Comparison of ENCODE assay signal across 22 mouse cellular contexts in genomic region chr5:64125783-64126182, GRCm38 (mm10). TPM values are rescaled to one million over a fixed set of nuclear protein-coding genes. Genes with fewer than 3 reads are reported as not detected.
DNase-seq lines count a peak whose midpoint lies in the region; ATAC-seq and TF ChIP-seq lines count a peak whose summit lies in the region.
"Had no signal": no experiment of that assay in that cellular context is flagged by ENCODE, and none has a peak within 500 bp of the region (broad histone marks: within the 10 kb centered on the region; RNA-seq: fewer than 3 reads in every experiment).

No protein-coding gene starts in this region.

- no peak overlapping the region for H3K9ac ChIP-seq in limb, embryonic 14.5 days (ENCODE audit: low read depth, low read length, severe bottlenecking)
- no peak overlapping the region for H3K9ac ChIP-seq in liver, postnatal 0 days (replicated peaks)
- H3K9ac ChIP-seq in liver, embryonic 12.5 days = no peak overlapping the region
- H3K9ac ChIP-seq: embryonic facial prominence, embryonic 13.5 days; embryonic facial prominence, embryonic 15.5 days; forebrain, embryonic 12.5 days had no signal

- no peaks in the 10 kb centered on the region for H3K4me1 ChIP-seq in kidney, adult 2 months (ENCODE audit: control insufficient read depth, insufficient read depth, low read length)
- no peaks in the 10 kb centered on the region for H3K4me1 ChIP-seq in limb, embryonic 14.5 days (ENCODE audit: control insufficient read depth, insufficient read depth, low read length)
- no peaks in the 10 kb centered on the region for H3K4me1 ChIP-seq in limb, embryonic 10.5 days
- H3K4me1 ChIP-seq in liver, postnatal 0 days (ENCODE audit: insufficient read depth) = no peaks in the 10 kb centered on the region
- peaks cover 5% of the 10 kb centered on the region; the same call in 1 of the 2 replicates for H3K4me1 ChIP-seq in liver, embryonic 12.5 days
- H3K4me1 ChIP-seq: embryonic facial prominence, embryonic 13.5 days; embryonic facial prominence, embryonic 15.5 days; forebrain, embryonic 10.5 days; forebrain, embryonic 12.5 days had no signal

- H3K27me3 ChIP-seq in kidney, adult 2 months (replicated peaks; ENCODE audit: control insufficient read depth, insufficient read depth, low read length) = no peaks in the 10 kb centered on the region
- no peaks in the 10 kb centered on the region for H3K27me3 ChIP-seq in limb, embryonic 14.5 days (ENCODE audit: control insufficient read depth, insufficient read depth, low read length)
- H3K27me3 ChIP-seq in limb, embryonic 10.5 days (ENCODE audit: low read depth, poor library complexity, severe bottlenecking) = no peaks in the 10 kb centered on the region
- H3K27me3 ChIP-seq in liver, postnatal 0 days (ENCODE audit: insufficient read depth, low read length) = no peaks in the 10 kb centered on the region
- H3K27me3 ChIP-seq in liver, embryonic 12.5 days (replicated peaks) = no peaks in the 10 kb centered on the region
- H3K27me3 ChIP-seq: embryonic facial prominence, embryonic 13.5 days; embryonic facial prominence, embryonic 15.5 days; forebrain, embryonic 12.5 days had no signal

- H3K9me3 ChIP-seq in limb, embryonic 14.5 days (ENCODE audit: control insufficient read depth, low read length) = no peaks in the 10 kb centered on the region
- H3K9me3 ChIP-seq in limb, embryonic 10.5 days (replicated peaks) = no peaks in the 10 kb centered on the region
- no peaks in the 10 kb centered on the region for H3K9me3 ChIP-seq in liver, postnatal 0 days (ENCODE audit: low read length)
- H3K9me3 ChIP-seq in liver, embryonic 12.5 days (replicated peaks) = no peaks in the 10 kb centered on the region
- H3K9me3 ChIP-seq: embryonic facial prominence, embryonic 13.5 days; embryonic facial prominence, embryonic 15.5 days; forebrain, embryonic 10.5 days; forebrain, embryonic 12.5 days had no signal

- 57% methylated on average over 5 of the region's 5 CpGs for WGBS in kidney, adult 2 months
- WGBS in limb, embryonic 14.5 days = 53% methylated on average over 5 of the region's 5 CpGs
- 81% methylated on average over 5 of the region's 5 CpGs for WGBS in limb, embryonic 10.5 days
- 77% methylated on average over 5 of the region's 5 CpGs for WGBS in liver, postnatal 0 days (ENCODE audit: insufficient replicate concordance)
- 75% methylated on average over 5 of the region's 5 CpGs for WGBS in liver, embryonic 12.5 days (ENCODE audit: insufficient replicate concordance)

- no peak for TF ChIP-seq EP300 in liver, postnatal 0 days (IDR thresholded peaks at IDR 0.05; ENCODE audit: low read depth)

- no peaks in the 10 kb centered on the region for H3K36me3 ChIP-seq in kidney, adult 2 months (ENCODE audit: control insufficient read depth, insufficient read depth, low read length)
- H3K36me3 ChIP-seq in limb, embryonic 14.5 days (ENCODE audit: control insufficient read depth, insufficient read depth, low read length) = peaks cover 6% of the 10 kb centered on the region; the same call in 1 of the 2 replicates
- H3K36me3 ChIP-seq in limb, embryonic 10.5 days = peaks cover 15% of the 10 kb centered on the region
- H3K36me3 ChIP-seq in liver, postnatal 0 days (replicated peaks; ENCODE audit: insufficient read depth, low read length) = 0 out of 2 replicates have a peak, but pooled peaks cover 4% of the 10 kb centered on the region
- peaks cover 29% of the 10 kb centered on the region for H3K36me3 ChIP-seq in liver, embryonic 12.5 days

- TF ChIP-seq POLR2A in kidney, adult 2 months (IDR thresholded peaks at IDR 0.05; ENCODE audit: low read depth, low read length) = no peak
- no peak for TF ChIP-seq POLR2A in limb, embryonic 14.5 days (IDR thresholded peaks at IDR 0.05; ENCODE audit: borderline replicate concordance, extremely low read depth, insufficient read depth, insufficient read length)

- H3K27ac ChIP-seq in kidney, adult 2 months (ENCODE audit: insufficient read depth, low read depth, low read length) = no peak overlapping the region
- no peak overlapping the region; the same call in 1 of the 2 replicates for H3K27ac ChIP-seq in limb, embryonic 14.5 days (replicated peaks; ENCODE audit: low read depth, low read length)
- H3K27ac ChIP-seq in limb, embryonic 10.5 days = no peak overlapping the region
- H3K27ac ChIP-seq in liver, postnatal 0 days (ENCODE audit: low read depth) = no peak overlapping the region
- H3K27ac ChIP-seq in liver, embryonic 12.5 days = no peak overlapping the region
- H3K27ac ChIP-seq: embryonic facial prominence, embryonic 13.5 days; embryonic facial prominence, embryonic 15.5 days; forebrain, embryonic 10.5 days; forebrain, embryonic 12.5 days had no signal

- no peak for TF ChIP-seq CTCF in kidney, adult 2 months (conservative IDR thresholded peaks at IDR 0.05; ENCODE audit: insufficient read depth, insufficient read length, low read depth, low read length)
- no peak for TF ChIP-seq CTCF in liver, postnatal 0 days (IDR thresholded peaks at IDR 0.05; ENCODE audit: low read depth)

- peak; percentile 33 for DNase-seq in kidney, adult 2 months
- no peak for DNase-seq in kidney, postnatal 4 days
- peak; percentile 40 for DNase-seq in limb, embryonic 14.5 days (ENCODE audit: low spot score)
- DNase-seq in limb, embryonic 10.5 days (ENCODE audit: low spot score) = no peak
- peak; percentile 31 for DNase-seq in liver, postnatal 0 days
- DNase-seq: adrenal gland, adult 2 months; adrenal gland, postnatal 10 days; adrenal gland, postnatal 25 days; cerebellum, adult 11 months; cerebellum, adult 18-20 months; cerebellum, adult 8-10 months; cerebellum, adult 9-11 months; cerebellum, postnatal 14 days; cerebellum, postnatal 36 days; embryo, embryonic 11 days had no signal

- ATAC-seq in limb, embryonic 14.5 days (ENCODE audit: low FRiP score, low read depth) = 0 out of 2 replicates have a peak, but pooled peaks have one; percentile 41
- ATAC-seq in liver, postnatal 0 days = peak; percentile 62
- ATAC-seq in liver, embryonic 12.5 days = no peak
- ATAC-seq: forebrain, embryonic 14.5 days had no signal

- no peak overlapping the region for H3K4me2 ChIP-seq in limb, embryonic 14.5 days (replicated peaks; ENCODE audit: low read depth, low read length, severe bottlenecking)
- H3K4me2 ChIP-seq in liver, postnatal 0 days (ENCODE audit: low read depth, low read length) = no peak overlapping the region
- no peak overlapping the region for H3K4me2 ChIP-seq in liver, embryonic 12.5 days
- H3K4me2 ChIP-seq: embryonic facial prominence, embryonic 13.5 days; embryonic facial prominence, embryonic 15.5 days; forebrain, embryonic 12.5 days had no signal

- H3K4me3 ChIP-seq in kidney, adult 2 months (ENCODE audit: insufficient read depth, low read depth, low read length) = no peak overlapping the region
- H3K4me3 ChIP-seq in limb, embryonic 14.5 days (replicated peaks; ENCODE audit: low read length) = no peak overlapping the region
- H3K4me3 ChIP-seq in limb, embryonic 10.5 days = no peak overlapping the region
- H3K4me3 ChIP-seq in liver, postnatal 0 days (ENCODE audit: low read depth, low read length) = no peak overlapping the region
- no peak overlapping the region for H3K4me3 ChIP-seq in liver, embryonic 12.5 days
- H3K4me3 ChIP-seq: embryonic facial prominence, embryonic 13.5 days; embryonic facial prominence, embryonic 15.5 days; erythroblast, embryonic 14.5 days; forebrain, embryonic 10.5 days; forebrain, embryonic 12.5 days had no signal

RNA-seq across cellular contexts. Expression of gene Tbc1d1, which starts 30.3 kb away (rescaled TPM):
- polyA plus RNA-seq in kidney, adult 2 months (2012; rRNA removed) = 37.0 and 38.3 TPM in 2 replicates
- polyA plus RNA-seq in limb, embryonic 14.5 days (2012; rRNA removed) = 22.9 and 25.5 TPM in 2 replicates
- polyA plus RNA-seq in limb, embryonic 14.5 days (2014; fragmentation: Nextera tagmentation; extraction: Ambion mirVana) = 23.1 and 25.8 TPM in 2 replicates
- 31.8 and 35.0 TPM in 2 replicates for polyA plus RNA-seq in limb, embryonic 10.5 days (2016; fragmentation: Nextera tagmentation; extraction: Ambion mirVana)
- polyA plus RNA-seq in liver, postnatal 0 days (2015; fragmentation: Nextera tagmentation; extraction: Ambion mirVana) = 3.6 and 5.0 TPM in 2 replicates
- polyA plus RNA-seq in liver, embryonic 12.5 days (2016; fragmentation: Nextera tagmentation; extraction: Ambion mirVana) = 13.2 and 13.8 TPM in 2 replicates

RNA-seq across cellular contexts. Expression of gene Pgm2, which starts 33.0 kb away (rescaled TPM):
- polyA plus RNA-seq in kidney, adult 2 months (2012; rRNA removed) = 7.6 TPM in 2 replicates
- polyA plus RNA-seq in limb, embryonic 14.5 days (2012; rRNA removed) = 25.7 and 26.5 TPM in 2 replicates
- 26.4 and 27.7 TPM in 2 replicates for polyA plus RNA-seq in limb, embryonic 14.5 days (2014; fragmentation: Nextera tagmentation; extraction: Ambion mirVana)
- polyA plus RNA-seq in limb, embryonic 10.5 days (2016; fragmentation: Nextera tagmentation; extraction: Ambion mirVana) = 22.5 and 26.8 TPM in 2 replicates
- 9.7 and 11.9 TPM in 2 replicates for polyA plus RNA-seq in liver, postnatal 0 days (2015; fragmentation: Nextera tagmentation; extraction: Ambion mirVana)
- 32.3 and 34.3 TPM in 2 replicates for polyA plus RNA-seq in liver, embryonic 12.5 days (2016; fragmentation: Nextera tagmentation; extraction: Ambion mirVana)

Comparison
In these comparisons a context has a peak if more than half of its experiments do, and no peak if none do; other contexts are left out.
1. DNase-seq: peak in kidney, adult 2 months (single experiment), limb, embryonic 14.5 days (single experiment) and liver, postnatal 0 days (single experiment); none in kidney, postnatal 4 days (0 of 2) and limb, embryonic 10.5 days (single experiment).